Mouse (Mus musculus) ovary, postnatal 10 days (tissue): Measurements from ENCODE around the gene H6pd.

Experiments
- DNase-seq: peaks from one replicate; pipeline ENCODE4 v3.0.0; 2022; ENCODE audit warnings: low spot score

H6pd gene

DNA sequence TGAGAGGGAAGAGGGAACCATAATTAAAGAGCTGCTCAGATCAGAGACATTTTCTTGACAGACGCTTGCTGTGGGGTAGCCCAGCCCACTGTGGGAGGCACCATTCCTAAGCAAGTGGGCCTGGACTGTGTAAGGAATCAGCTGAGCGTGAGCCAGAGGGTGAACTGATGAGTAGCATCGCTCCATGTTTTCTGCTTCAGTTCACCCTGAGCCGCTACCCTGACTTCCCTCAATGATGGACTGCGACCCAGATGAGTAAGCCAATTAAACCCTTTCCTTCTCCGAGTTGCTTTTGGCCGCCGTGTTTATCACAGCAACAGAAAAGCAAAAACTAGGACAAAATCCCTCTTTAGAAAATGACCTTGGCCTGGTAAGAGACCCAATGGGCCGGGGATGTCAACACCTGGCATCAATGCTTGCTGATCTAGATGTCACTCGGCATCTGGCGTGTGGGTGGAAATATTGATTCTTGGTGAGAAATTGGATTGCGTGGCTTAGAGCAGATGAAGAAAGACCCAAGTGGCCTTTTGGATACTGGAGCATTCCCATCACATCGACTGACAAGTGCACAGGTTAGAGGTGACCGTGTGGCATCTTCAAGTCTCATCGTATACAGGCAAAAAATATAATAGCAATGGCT lies 11.0 kb upstream of the H6pd start:
- no peak for DNase-seq

DNA sequence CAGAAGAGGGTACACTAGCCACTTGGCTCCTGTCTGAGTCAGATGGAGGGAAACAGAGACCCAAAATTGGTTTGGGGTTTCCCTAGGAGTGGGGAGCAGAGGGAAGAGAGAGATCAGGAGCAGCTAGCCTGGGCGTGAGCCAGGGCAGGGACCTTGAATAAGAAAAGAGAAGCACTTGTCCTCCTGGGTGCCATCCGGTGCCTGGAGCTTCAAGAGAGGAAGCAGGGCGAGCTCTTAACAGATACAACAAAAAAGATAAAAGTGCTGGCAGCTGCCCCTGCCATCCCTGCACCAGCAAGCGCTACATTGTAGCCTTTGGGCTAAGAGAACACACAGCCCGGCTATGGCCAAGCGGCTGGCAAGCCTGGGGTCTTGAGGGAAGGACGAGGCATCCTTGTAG lies 6.6 kb upstream of the H6pd start:
- DNase-seq = no peak

DNA sequence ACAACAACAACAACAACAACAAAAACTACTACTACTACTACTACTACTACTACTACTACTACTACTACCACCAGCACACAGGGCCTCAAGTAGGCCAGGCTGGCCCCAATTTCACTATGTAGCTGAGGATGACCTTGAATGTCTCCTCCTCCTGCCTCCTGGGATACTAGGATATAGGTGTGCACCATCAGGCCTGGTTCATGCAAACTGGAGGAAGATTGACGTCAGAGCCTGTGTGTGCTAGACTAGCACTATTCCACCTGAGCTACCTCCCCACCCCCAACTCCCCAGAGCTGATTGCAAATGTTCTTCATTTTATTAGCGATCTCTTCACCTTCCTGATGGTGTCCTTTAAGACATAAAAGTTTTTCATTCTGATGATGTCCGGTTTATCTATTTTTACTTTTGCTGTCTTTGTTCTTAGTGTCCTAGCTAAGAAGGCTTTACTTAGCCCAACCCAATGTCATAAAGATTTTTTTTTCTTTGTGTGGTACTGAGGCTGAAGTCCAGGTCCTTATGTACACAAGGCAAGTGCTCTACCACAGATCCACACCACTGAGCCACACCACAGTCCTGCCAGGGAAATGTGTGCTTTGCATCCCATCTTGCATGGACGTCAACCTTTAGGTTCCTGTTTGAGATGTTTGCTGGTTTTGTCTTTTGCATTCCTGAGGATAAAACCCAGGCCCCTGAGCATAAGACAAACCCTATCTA lies 5.7 kb upstream of the H6pd start:
- no peak for DNase-seq

DNA sequence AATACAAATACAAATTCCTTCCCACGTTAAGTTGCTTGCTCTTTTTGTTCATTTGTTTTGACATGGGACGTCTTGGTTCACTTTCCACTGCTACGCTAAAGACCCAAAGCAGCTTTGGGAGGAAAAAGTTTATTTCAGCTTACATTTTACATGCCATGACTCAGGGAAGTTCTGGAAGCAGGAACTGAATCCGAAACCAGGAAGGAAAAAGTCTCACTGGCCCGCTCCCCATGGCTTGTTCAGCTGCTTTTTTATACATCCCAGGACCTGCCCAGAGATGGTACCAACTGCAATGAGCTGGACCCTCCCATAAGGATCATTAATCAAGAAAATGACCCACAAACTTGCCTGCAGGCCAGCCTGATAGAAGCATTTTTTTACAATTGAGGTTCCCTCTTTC lies 5.0 kb upstream of the H6pd start:
- DNase-seq = no peak

DNA sequence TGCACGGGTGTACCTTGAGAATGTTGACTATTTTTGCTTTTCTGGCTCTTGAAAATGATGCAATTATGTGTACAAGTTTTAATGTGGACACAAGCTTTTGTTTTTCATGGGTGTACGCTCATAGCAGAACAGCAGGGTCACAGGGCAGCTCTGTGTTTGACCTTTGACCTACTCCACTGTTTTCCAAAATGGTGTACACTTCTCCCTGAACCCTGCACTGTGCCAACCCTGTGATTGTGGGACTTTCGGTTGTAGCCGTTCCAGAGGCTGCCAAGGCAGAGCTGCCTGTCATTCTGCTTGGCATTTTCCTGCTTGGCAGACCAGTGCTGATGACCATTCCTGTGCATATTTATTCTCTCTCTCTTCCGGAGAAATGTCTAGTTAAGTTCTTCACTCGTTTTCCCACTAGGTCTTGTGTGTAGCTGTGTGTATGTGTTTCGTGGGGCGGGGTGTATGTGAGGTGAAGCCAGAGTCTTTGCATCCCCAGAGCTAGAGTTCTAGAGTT lies 4.4 kb upstream of the H6pd start:
- DNase-seq = no peak

DNA sequence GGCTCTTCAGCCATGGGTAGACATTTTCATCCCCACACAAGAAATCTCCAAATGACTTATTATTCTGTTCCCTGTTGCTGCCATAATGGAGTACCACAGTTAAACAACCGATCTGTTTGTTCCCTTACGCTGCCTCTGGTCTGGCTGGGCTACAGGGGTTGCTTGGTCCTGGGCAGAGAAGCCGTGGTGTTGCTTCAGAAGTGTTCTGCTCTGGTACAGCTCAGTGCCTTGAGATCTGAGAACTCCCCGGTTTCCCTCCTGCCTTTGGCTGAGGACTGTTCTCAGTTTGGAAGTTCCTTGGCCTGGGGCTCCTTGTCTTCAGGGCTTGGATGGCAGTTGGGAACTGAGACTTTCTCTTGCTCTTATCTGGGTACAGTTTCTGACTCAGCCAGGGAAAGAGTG lies 3.5 kb upstream of the H6pd start:
- no peak for DNase-seq

DNA sequence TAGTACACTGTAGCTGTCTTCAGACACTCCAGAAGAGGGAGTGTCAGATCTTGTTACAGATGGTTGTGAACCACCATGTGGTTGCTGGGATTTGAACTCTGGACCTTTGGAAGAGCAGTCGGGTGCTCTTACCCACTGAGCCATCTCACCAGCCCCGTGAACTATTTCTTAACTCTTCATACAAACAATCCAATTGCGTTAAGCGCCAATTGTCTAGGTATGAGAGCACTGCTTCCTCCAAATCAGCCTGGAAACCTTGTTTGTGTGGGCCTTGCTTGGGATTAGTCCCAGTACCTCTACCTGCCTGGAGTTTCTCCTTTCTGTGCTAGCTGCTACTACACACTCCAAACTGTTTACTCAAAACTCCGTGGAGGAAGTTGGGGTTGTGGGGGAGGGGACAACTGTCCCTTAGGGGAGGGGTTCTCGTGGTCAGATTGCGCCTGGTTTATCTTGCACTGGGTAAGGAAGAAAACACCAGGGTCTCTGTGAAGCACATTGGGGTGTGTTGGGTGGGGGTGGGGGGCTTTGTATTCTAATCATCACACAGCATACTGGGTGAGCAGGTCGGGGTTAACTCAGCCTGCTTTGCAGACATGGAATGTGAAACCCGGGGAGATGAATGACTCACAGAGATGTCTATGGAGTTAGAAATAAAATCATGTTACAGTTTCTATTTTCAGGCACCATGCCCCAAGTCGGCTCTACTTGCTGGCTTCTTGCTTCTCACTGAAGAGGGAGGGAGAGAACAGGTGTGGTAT lies 2.9 kb upstream of the H6pd start:
- DNase-seq = no peak

DNA sequence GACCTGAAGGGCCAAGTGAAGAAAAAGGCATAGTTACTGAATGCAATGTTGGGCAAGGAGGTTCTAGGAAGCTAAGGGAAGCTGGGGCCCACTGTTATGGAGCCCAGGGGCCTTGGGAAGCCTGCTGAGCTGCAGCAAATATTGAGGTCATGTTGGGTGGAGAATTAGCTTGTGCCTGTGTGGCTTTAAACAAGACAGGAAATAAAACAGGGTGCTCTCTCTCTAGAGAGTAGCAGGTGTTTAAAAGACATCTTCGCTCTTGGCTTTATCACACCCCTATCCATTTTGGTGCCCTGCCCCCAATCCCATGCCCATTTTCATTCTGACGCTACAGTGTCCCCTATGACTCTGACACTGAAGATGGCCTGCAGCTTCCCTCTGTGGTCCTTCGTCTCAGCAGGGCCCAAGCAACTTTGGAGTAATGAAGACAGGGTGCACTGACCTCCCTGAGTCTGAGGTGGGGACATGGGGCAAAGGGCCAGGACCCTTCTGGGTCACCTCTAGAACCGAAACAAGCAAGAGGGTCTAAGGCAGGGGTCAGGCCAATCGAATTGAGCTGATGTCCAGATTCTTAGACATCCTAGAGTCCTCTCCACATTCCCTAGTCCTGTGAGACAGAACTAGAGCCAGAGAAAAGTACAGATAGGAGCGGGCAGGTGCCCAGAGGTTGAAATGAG lies 1.4 kb upstream of the H6pd start:
- no peak for DNase-seq

DNA sequence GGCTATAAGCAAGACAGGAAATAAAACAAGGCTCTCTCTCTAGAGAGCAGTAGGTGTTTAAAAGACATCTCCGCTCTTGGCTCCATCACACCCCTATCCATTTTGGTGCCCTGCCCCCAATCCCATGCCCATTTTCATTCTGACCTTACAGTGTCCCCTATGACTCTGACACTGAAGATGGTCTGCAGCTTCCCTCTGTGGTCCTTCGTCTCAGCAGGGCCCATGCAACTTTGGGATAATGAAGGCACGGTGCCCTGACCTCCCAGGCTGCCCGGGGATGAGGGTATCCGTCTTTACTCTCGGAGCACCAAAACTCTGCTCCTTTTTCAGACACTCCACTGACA lies 736 bp upstream of the H6pd start:
- no peak for DNase-seq

DNA sequence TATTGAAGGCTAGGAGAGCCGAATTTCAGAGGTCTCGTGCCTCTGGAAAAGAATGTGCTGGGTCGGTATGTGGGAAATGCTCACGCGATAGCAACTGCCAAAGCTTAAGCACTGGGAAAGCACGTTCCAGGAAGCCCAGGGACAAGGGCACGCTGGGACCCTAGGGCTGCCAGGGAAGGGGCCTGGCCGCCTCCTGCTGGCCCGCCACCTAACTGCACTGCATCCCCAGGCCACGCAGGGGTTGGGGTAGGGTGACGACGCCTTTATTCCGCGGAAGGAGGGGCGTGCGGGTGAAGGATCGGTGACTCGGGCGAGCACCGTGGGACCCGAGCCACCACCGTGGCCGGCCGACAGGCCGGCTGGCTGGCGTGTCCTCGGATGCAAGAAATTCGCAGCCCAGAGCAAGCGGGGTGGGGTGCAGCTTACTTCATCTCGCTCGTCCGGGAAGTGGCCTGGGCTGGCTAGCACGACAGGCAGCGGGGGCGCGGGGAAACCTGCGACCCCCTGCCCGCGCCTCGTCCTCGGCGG lies 434 bp downstream of the H6pd start:
- peak; percentile 48 for DNase-seq

DNA sequence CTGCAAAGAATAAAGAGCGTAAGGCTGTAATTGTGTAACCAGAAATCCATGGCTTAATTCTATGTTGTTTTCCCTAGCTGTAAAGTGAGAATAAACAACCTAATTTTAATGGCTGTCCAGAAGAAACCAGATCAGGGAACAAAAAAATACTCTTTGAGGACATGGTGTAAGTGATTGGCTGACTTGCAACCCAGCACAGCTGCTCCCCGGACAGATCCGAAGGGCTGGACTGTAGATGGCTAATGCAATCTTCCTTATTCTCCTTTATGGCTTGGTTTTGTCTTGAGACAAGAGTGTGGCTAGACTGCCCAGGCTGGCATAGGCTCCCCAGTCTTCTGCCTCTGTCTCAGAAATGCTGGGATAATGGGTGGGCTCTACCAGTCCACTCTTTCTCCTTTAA lies 1.4 kb downstream of the H6pd start:
- DNase-seq = no peak

DNA sequence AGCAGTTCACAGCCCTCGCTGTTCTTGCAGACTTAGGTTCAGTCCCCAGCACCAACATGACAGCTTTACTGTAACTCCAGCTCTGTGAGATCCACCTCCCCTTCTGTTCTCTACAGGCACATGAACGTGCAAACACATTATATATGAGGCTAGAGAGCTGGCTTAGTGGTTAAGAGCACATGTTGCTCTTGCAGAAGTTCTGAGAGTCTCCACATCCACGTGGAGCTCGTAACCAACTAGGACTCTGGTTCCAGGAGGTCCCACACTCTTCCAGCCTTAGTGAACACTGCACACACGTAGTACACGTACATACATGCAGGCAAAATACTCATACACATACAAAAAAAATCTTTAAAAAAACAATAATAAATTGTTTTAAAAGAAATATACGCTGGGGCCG lies 1.8 kb downstream of the H6pd start:
- no peak for DNase-seq

DNA sequence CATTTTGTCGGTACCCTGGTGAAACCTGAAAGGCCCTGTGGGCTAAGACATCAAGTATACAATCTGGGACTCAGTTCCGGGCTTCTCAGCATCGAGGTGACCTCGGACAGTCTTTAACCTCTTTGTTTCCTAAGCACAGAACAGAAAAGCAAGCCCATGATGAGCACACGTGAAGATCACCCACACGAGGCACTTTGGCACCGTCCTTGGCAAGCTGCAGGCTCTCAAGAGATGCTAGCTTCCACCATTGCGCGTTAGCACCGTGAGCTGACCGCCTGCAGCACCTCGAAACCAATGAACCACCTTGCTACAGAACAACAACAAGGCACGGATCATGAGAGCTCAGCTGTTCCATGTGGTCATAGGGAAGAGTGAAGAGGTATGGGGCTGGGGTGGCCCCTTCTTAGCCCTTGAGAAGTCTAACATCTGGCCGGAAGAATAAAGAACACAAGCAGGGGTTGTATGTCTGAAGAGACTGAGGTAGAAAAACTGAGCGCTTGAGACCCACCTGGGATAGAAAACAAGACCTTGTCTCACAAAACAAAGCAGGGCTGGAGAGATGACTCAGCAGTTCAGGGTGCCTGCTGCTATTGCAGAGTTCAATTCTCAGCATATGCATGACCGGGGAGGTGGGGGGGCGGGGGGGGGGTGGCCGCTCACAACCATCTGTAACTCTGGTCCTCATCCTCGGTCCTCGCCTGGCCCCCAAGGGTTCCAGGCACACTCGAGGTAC lies 2.5 kb downstream of the H6pd start:
- no peak for DNase-seq

DNA sequence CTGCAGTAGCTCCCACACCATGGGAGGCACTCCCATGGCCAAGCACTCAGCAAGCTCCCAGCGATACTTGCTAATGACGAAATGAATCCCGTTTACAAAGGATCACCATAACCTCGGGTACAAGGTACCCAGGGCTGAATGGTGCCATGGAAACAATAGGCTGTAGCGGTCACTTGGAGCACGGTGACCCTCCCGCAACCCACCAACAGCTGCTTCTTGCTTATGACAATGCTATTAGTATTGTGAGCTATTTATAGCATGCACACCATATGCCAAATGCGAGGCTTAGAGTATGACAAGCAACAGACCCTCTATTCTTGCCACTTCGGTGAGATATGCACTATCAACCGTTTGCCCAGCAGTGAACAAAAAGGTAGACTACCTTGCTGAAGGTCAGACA lies 3.6 kb downstream of the H6pd start:
- DNase-seq = no peak

DNA sequence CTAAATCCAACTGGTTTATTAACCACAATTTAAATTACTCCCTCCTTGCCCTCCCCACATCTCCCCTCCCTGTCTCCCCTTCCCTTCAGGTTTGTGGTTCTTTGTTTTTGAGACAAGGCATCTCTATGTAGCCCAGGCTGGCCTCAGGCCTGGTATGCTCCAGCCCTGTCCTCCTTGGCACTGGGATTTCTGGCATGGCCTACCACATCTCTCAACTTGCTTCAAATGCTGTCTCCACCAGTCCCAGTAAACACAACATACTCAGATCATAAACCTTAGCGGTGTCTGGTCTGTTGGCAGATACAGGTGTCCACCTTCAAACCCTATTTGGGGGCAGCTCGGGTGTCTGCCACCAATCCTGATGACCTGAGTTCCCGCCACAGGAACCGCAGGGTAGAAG lies 5.2 kb downstream of the H6pd start:
- no peak for DNase-seq

DNA sequence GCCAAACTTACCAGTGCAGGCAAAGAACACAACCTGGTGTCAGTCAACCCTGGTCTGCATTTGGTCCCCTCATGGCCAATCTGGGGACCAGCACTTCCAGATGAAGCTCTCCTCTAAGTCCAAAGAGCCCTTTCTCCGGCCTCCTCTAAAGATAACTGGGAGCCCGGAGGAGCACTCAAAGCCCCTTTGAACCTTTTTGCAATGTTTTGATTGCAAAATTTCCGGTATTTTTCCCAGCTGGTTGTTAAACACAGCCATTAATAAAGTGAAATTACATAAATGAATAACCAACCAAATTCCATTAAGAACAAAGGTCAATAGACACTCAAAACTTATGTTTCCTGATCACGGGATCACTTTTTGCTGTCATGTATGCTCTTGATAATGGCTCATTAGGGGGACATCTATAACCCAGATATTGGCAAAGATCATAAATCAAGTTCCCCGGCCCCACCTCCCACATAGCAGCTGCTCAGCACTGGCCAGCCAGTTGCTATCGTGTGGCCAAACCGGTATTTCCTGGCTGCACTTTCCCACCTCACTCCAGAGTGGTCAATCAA lies 5.7 kb downstream of the H6pd start:
- DNase-seq = no peak

DNA sequence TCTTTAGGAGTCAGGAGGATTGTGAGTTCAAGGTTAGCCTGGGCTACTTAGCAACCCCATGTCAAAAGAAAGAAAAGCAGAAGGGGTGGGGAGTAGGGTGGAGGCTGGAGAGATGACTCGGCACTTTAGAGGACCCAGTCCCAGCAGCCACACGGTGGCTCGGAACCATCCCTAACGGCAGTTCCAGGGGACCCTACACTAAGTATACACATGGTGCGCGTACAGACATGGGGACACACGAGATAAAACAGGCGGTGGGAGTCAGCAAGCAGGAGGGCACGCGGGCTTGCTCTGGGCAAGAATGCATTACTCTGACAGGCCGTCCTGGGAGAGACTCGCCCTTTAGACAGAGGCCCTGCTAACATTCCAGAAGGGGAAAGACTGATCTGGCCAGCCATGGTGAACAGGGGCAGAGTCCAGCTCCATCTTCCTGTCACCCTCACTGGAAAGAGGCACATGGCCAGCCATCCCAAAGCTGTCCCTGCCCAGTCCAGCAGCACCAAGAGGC lies 6.7 kb downstream of the H6pd start:
- DNase-seq = no peak

DNA sequence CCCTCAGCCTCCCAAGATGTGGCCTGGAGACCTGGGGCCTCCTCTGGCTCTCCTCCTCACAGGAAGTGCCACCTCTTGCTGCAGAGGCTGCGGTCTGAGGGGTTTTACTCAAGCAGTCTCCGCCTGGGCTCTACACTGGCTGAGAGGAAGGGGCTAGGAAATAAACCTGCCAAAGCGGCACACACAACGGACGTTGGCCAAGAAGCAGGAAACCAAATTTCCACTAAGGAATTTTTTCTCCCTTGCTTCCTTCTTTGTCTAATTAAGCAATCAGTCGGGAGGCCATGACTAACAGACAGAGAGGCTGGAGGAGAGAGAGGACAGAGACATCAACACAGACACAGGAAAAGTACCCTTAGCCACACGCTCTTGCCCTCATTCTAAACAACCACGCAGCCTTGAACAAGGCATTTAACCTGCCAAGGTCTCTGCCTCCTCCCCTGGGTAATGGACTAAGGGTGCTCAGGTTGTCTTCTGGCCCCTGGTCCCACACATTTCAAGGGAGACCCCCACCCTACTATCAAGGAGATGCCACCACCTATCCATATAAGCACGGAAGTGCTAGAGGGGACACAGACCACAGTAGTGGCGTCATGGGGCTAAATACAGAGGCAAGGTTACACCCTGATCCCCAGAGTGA lies 7.5 kb downstream of the H6pd start:
- no peak for DNase-seq

DNA sequence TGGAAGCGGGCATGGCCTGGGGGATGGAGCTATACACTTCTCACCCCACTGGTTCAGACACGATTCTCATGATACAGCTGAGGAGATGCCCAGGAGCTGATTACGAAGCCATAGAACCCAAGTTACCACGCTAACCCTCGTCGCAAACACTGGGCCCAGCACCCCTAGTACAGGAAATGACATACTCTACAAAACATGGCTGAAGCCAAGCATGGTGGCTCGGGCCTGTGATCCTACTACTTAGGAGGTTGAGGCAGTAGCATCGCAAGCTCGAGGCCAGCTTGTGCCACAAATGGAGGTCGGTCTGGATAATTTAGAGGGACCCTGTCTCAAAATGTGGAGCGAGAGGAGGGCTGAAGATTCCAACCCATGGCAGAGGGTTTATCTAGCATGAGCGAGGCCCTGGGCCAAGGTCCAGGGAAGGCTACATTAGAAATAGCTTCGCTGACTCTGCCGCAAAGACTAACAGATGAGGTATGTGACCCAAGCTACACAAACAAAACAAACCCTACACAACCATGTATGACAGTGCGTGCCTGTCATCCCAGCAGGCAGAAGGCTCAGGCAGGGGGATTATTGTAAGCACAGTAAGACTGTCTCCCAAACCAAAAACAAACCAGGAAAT lies 8.8 kb downstream of the H6pd start:
- DNase-seq = no peak

DNA sequence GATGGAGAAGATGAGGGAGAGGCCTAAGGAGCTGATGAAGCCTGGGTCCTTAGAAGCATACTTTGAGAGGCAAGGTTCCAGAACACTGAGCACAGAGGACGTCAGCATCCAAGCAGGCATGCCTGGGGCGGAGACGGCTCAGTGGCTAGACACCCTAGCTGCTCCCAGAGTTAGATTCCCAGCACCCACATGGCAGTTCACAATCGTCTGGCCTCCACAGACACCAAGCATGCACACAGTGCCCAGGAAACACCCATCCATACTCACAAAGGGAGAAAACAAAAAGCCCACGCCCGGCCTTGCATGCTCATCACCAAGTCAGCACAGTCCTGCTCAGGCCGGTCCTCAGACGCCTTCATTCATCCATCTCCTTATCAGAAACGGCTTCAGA lies 9.3 kb downstream of the H6pd start:
- DNase-seq = no peak
